Mouse (Mus musculus) cerebellum, adult 2 months (tissue): ENCODE measurements around the gene Gipc3.

Experiments used
- CTCF ChIP-seq: fragments of 200-500 bp; IDR thresholded peaks from 2 replicates; pipeline ENCODE4 v1.5.1; 2011; ENCODE audit warnings: low read depth, mild to moderate bottlenecking, control low read depth, low read length, moderate library complexity, borderline replicate concordance; ENCODE audit not compliant: insufficient read depth
- POLR2A ChIP-seq: fragments of 200-500 bp; IDR thresholded peaks from 2 replicates; pipeline ENCODE4 v1.6.1; 2011; ENCODE audit warnings: low read length, control low read depth, borderline replicate concordance; ENCODE audit not compliant: insufficient read depth

- TF ChIP-seq CTCF (no peak), POLR2A (no peak)
Observed at GRCm38 (mm10) chr10:81313581-81313980, 29.5 kb downstream of the Gipc3 start.
